11 mouse cellular contexts compared by ENCODE assay signal in genomic region chr5:150295096-150295495, GRCm38 (mm10).
DNase-seq lines count a peak whose midpoint lies in the region; ATAC-seq and TF ChIP-seq lines count a peak whose summit lies in the region.
"Had no signal": no experiment of that assay in that cellular context is flagged by ENCODE, and none has a peak within 500 bp of the region (broad histone marks: within the 10 kb centered on the region; RNA-seq: fewer than 3 reads in every experiment).

No protein-coding gene starts in this region.

- H3K9me3 ChIP-seq in embryonic facial prominence, embryonic 11.5 days (replicated peaks; ENCODE audit: control insufficient read depth, low read length): no peaks in the 10 kb centered on the region
- H3K9me3 ChIP-seq in embryonic facial prominence, embryonic 10.5 days: no peaks in the 10 kb centered on the region
- H3K9me3 ChIP-seq in stomach, postnatal 0 days (ENCODE audit: control insufficient read depth, low read length): no peaks in the 10 kb centered on the region
- H3K9me3 ChIP-seq: hindbrain, embryonic 10.5 days; lung, embryonic 15.5 days had no signal

- TF ChIP-seq EP300 in stomach, postnatal 0 days (optimal IDR thresholded peaks at IDR 0.05): no peak

- H3K4me3 ChIP-seq in embryonic facial prominence, embryonic 11.5 days (ENCODE audit: low read depth, low read length): no peak overlapping the region
- no peak overlapping the region for H3K4me3 ChIP-seq in embryonic facial prominence, embryonic 10.5 days
- no peak overlapping the region for H3K4me3 ChIP-seq in stomach, postnatal 0 days (ENCODE audit: low read depth, low read length)
- H3K4me3 ChIP-seq: hindbrain, embryonic 10.5 days; lung, embryonic 15.5 days had no signal

- H3K27ac ChIP-seq in embryonic facial prominence, embryonic 11.5 days (replicated peaks; ENCODE audit: low read depth, low read length): no peak overlapping the region
- H3K27ac ChIP-seq in embryonic facial prominence, embryonic 10.5 days (replicated peaks): no peak overlapping the region
- 0 out of 2 replicates have a peak overlapping the region, but pooled peaks have one; percentile 40 for H3K27ac ChIP-seq in stomach, postnatal 0 days (replicated peaks)
- H3K27ac ChIP-seq: hindbrain, embryonic 10.5 days; lung, embryonic 15.5 days had no signal

- H3K4me2 ChIP-seq in embryonic facial prominence, embryonic 11.5 days (ENCODE audit: low read depth, low read length): no peak overlapping the region
- H3K4me2 ChIP-seq in stomach, postnatal 0 days (replicated peaks; ENCODE audit: low read depth): no peak overlapping the region
- H3K4me2 ChIP-seq: lung, embryonic 15.5 days had no signal

- no peak for ATAC-seq in embryonic facial prominence, embryonic 11.5 days (replicated peaks; ENCODE audit: insufficient number of reproducible peaks, low FRiP score, low TSS enrichment, low read depth)
- ATAC-seq in stomach, postnatal 0 days (ENCODE audit: low FRiP score, low TSS enrichment): peak; percentile 35; the same call in 1 of the 2 replicates
- ATAC-seq in activated CD4-positive, CD25-positive, alpha-beta regulatory T cell, adult 4 months: no peak

- H3K36me3 ChIP-seq in embryonic facial prominence, embryonic 11.5 days (replicated peaks; ENCODE audit: control insufficient read depth, insufficient read depth, low read depth, low read length): no peaks in the 10 kb centered on the region
- no peaks in the 10 kb centered on the region for H3K36me3 ChIP-seq in embryonic facial prominence, embryonic 10.5 days (replicated peaks)
- no peaks in the 10 kb centered on the region for H3K36me3 ChIP-seq in stomach, postnatal 0 days (ENCODE audit: control insufficient read depth, insufficient read depth, low read length)
- H3K36me3 ChIP-seq: hindbrain, embryonic 10.5 days; lung, embryonic 15.5 days had no signal

- no peak overlapping the region for H3K9ac ChIP-seq in embryonic facial prominence, embryonic 11.5 days (replicated peaks; ENCODE audit: low read length)
- H3K9ac ChIP-seq in stomach, postnatal 0 days (ENCODE audit: low read length): no peak overlapping the region
- H3K9ac ChIP-seq: lung, embryonic 15.5 days had no signal

- TF ChIP-seq CTCF in stomach, postnatal 0 days (IDR thresholded peaks at IDR 0.05; ENCODE audit: low read depth): no peak

- H3K27me3 ChIP-seq in embryonic facial prominence, embryonic 11.5 days (ENCODE audit: control insufficient read depth, insufficient read depth, low read length): no peaks in the 10 kb centered on the region
- H3K27me3 ChIP-seq in embryonic facial prominence, embryonic 10.5 days (replicated peaks; ENCODE audit: low read depth, poor library complexity, severe bottlenecking): no peaks in the 10 kb centered on the region
- no peaks in the 10 kb centered on the region for H3K27me3 ChIP-seq in stomach, postnatal 0 days (ENCODE audit: control insufficient read depth, insufficient read depth, low read length)
- H3K27me3 ChIP-seq: lung, embryonic 15.5 days had no signal

- H3K4me1 ChIP-seq in embryonic facial prominence, embryonic 11.5 days (ENCODE audit: control insufficient read depth, insufficient read depth, low read length): no peaks in the 10 kb centered on the region; the same call in 1 of the 2 replicates
- peaks cover 27% of the 10 kb centered on the region for H3K4me1 ChIP-seq in embryonic facial prominence, embryonic 10.5 days
- H3K4me1 ChIP-seq in stomach, postnatal 0 days (replicated peaks; ENCODE audit: control insufficient read depth, insufficient read depth): 0 out of 2 replicates have a peak, but pooled peaks cover 2% of the 10 kb centered on the region
- H3K4me1 ChIP-seq: lung, embryonic 15.5 days had no signal

- WGBS in embryonic facial prominence, embryonic 11.5 days: 77% methylated on average over 11 of the region's 11 CpGs
- WGBS in embryonic facial prominence, embryonic 10.5 days: 79% methylated on average over 11 of the region's 11 CpGs
- WGBS in stomach, postnatal 0 days: 37% methylated on average over 11 of the region's 11 CpGs

- peak; percentile 27 for DNase-seq in embryonic facial prominence, embryonic 11.5 days (ENCODE audit: low spot score)
- DNase-seq in embryonic facial prominence, embryonic 10.5 days (ENCODE audit: low spot score): no peak
- peak; percentile 11 for DNase-seq in retina, adult 2 months (ENCODE audit: low read depth, low spot score)
- DNase-seq in retina, embryonic 14.5 days (ENCODE audit: low spot score): no peak
- peak; percentile 74 for DNase-seq in heart, postnatal 4 days
- no peak for DNase-seq in stomach, postnatal 0 days (ENCODE audit: low spot score)
- DNase-seq in urinary bladder, postnatal 25 days (ENCODE audit: low spot score): no peak
- DNase-seq: cerebellum, postnatal 25 days had no signal

Comparison
In these comparisons a context has a peak if more than half of its experiments do, and no peak if none do; other contexts are left out.
1. DNase-seq: peak in embryonic facial prominence, embryonic 11.5 days (single experiment), retina, adult 2 months (single experiment) and heart, postnatal 4 days (single experiment); none in embryonic facial prominence, embryonic 10.5 days (single experiment), retina, embryonic 14.5 days (single experiment), stomach, postnatal 0 days (single experiment) and urinary bladder, postnatal 25 days (single experiment).